Mouse (Mus musculus) testis, adult 2 months (tissue): ENCODE measurements at regions not wholly inside any gene's neighbourhood (a gene's known extent, or its start where the extent isn't known, plus 50 kb on each side); places are given as distances from the start of the nearest gene placed in this dataset.

Experiments
- CTCF ChIP-seq: fragments of 200-500 bp; IDR thresholded peaks from 2 replicates; pipeline ENCODE4 v1.5.1; 2012; ENCODE audit warnings: low read depth, mild to moderate bottlenecking, inconsistent platforms, low read length, moderate library complexity; ENCODE audit not compliant: control insufficient read depth, insufficient read depth, insufficient replicate concordance
- POLR2A ChIP-seq: fragments of 200-500 bp; IDR thresholded peaks from 2 replicates; pipeline ENCODE4 v1.6.1; 2012; ENCODE audit warnings: low read depth, mild to moderate bottlenecking, inconsistent platforms, low read length, moderate library complexity; ENCODE audit not compliant: control insufficient read depth

DNA sequence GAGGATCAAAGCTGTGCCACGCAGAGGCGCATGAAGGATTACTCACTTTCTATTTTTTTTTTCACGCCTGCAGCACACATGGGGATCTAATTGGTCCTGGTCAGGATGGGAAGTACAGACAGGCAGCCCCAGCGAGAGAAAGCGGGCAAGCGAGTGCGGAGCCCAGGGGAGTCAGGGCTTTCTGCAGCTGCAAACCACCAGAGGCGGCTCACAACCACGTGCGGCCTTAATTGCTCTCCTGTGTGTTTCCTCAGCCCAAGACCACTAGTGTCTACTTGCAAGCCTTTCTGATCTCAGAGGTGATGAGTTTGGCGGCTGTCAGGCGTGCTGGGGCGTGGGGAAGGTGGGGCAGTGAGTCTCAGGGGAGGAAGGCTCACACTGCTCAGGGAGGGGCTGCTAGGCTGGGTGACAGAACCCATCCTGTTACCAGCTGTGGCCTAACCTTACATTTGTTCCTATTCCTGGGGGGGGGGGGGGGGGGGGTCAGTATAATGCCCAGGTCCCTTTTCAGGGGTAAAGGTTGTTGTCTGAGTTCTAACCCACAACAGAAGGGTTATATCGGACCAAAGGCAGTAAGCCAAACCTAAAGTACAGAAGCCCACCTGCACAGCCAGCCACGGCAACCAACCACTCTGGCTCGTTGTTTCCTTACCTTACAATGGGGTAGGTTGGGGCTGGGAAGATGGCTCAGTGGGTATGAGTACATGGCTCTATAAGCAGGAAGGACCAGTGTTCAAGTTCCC, 81.5 kb downstream of the Hes1 start:
- TF ChIP-seq POLR2A (no peak), CTCF (no peak)
